Mouse (Mus musculus) T-helper 1 cell (primary cell): ENCODE measurements around the gene B9d2.
"Not testable (repeated sequence)": the region's sequence is repeated elsewhere in the genome, so short reads cannot be mapped to it uniquely, and the experiment has no call there.

Experiments used
- in situ Hi-C: fragments of 300-600 bp; cut with MboI, MseI; formaldehyde crosslinking; loops from one replicate; pipeline ENCODE4 v1.15.1; 2025; ENCODE audit warnings: high pct_unique_total_duplicates

The B9d2 gene

DNA sequence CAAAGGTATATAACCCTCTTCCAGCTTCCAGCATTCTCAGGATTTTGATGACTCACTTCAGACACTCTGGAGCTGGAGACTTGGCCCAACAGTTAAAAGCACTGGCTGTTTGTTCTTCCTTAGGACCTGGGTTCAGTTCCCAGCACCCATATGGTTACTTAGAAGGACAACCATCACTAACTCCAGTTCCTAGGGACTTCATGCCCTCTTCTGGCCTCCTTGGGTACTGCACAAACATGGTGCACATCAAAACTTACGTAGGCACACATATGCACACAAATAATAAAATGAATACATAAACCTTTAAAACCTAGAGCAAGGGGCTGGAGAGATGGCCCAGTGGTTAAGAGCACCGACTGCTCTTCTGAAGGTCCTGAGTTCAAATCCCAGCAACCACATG lies 21.8 kb downstream of the B9d2 start:
- in situ Hi-C loops: no loop called here

- in situ Hi-C loops: no loop called here
Measured at GRCm38 (mm10) chr7:25703793-25704494, 23.4 kb downstream of the B9d2 start.

- in situ Hi-C loops: no loop called here
Measured at GRCm38 (mm10) chr7:25704716-25705364, 24.3 kb downstream of the B9d2 start.

DNA sequence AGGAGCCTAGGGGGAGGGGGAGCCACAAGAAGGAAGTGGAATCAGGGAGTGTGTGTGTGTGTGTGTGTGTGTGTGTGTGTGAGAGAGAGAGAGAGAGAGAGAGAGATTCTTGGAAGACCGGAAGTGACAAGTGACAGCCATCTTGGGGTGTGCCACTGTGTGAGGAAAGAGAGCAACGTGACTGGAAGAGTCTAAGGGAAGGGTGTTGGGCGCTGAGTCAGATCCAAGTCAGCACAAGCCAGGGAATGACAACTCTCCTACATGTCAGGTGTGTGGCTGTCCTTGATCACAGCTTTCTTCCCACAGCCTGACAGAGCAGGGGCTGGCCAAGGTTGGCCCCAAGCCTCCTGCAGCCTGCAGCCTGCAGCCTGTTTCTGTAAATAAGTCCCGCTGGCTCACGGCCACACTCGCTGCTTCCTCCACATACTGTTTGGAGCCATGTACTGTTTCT lies 25.2 kb downstream of the B9d2 start:
- in situ Hi-C loops: no loop called here

DNA sequence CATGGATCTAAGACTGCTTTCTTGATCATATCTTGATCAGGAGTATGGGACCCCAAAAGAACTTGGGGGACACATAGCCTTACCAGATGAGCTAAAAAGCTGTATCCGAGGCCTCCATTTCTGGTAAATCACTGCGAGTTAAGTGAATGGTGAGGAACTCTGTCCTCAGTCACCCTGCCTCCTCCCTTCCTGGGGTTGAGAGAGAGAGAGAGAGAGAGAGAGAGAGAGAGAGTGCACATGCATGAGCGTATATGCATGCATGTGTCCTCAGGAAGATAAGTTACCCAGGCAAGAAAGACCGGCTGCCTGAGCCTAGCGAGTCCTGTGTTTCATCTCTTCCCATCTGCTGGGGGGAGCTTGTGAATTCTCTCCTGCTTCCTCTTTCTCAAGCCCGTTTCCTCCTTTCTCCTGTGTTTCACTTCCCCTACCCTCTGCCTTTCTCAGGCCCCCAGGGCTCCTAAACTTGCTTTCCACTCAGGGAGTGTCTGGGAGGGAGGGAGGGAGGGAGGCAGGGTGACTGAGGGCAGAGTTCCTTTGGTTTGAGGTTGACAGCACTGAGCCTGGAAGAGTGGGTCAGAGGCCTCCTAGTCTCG lies 26.1 kb downstream of the B9d2 start:
- in situ Hi-C loops: no loop called here

DNA sequence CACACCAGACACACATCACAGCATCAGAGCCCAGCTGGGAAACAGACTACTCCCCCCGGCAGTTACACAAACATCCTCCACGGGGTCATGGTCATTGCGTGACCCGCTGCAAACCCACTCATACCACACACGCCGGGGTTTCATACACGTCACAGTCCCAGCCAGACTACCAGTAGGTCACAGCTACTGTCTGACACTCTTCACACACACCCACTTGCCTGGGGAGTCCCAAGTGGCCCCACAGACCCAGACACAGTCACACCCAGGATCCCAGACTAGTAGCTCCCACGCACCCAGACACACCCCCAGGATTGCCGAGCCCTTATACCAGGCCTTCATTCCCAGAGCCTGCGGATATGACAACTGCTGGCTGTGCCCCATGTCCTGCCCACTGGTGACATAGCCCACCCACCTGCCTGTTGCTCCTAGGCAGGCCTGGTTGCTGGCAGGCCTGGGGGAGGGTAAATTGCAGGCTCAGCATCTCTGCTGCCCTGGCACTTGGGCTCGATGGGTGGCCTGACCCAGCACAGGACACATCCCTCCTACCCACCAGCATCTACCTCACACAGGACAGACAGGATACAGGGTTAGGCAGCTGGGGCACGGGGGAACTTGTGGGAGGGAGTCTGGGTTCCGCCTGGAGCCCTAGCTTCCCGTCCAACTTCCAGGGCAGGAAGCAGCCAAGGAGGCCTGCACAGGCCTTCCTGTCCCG lies 27.2 kb downstream of the B9d2 start:
- in situ Hi-C loops: no loop called here

- in situ Hi-C loops: no loop called here
Measured at GRCm38 (mm10) chr7:25709961-25710360, 29.4 kb downstream of the B9d2 start.

DNA sequence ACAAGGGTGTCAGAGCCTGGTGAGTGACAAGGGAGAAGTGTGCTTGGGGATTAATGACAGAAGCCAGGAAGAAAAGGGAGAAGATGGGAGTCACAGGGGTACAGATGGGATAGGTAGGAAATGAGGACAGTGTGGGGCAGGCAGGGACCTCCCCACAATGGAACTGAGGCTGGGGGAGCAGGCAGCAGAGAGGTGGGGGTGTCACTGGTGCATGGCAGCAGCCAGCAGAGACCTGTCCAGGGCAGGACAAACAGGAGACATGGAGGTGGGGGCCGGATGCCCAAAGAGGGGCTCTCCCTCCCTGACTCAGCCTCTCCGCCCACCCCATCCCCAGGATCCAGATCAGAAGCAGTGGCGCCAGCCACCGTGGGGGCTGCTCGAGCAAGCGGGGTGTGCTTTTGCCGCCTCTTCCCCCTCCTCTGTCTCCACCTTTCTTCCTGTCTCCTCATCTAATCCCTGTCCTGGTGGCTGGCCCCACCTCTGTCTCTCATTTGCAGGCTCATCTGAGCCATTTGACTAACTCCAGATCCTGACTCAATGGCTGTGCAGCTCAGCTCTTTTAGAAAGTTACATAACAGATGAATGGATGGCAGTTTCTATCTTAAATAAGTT lies 30.0 kb downstream of the B9d2 start:
- in situ Hi-C loops: no loop called here

DNA sequence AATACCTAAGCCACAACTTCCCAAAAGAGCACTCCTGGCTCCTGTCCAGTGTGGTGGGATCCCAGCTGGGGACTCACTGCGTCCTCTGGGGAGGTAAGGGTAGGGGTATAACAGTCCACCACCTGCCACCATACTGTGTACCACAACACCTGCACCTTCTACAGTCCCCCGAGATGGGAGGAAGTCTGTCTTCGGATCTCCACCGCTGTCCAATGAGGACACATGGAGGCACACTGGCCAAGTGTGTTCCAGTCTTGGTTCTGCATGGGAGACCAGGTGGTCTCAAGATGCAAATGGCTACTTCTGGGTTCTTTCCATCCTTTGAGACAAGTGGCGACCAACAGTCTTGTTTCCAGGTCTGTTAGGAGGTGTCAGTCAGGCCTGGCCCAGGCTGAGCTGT lies 30.6 kb downstream of the B9d2 start:
- in situ Hi-C loops: no loop called here

DNA sequence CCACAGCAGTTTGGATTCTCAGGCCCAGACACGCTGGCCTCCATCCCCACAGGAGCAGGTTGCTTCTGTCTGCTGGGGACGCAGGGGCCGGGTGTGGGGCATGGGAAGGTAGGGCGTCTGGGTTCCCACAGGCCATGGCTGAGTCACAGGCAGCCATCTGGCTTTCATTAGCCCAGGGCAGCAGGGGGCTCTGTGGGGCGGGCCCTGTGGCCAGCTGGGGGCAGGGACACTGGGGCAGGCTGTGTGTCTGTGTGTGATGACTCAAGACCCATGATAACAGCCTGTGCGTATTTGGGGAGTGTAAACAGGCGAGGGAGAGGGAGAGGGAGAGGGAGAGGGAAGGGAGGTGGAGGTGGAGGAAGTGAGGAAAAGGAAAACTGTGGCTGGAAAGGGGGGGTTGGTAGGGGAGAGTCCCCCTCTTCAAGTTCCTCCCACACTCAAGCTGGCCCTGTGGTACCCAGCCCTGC lies 31.2 kb downstream of the B9d2 start:
- in situ Hi-C loops: no loop called here

- in situ Hi-C loops: no loop called here
Measured at GRCm38 (mm10) chr7:25712801-25713200, 32.2 kb downstream of the B9d2 start.

GRCm38 (mm10) chr7:25714581-25714980 lies 34.0 kb downstream of the B9d2 start:
- in situ Hi-C loops: no loop called here

- in situ Hi-C loops: no loop called here
Measured at GRCm38 (mm10) chr7:25715731-25716271, 35.2 kb downstream of the B9d2 start.

DNA sequence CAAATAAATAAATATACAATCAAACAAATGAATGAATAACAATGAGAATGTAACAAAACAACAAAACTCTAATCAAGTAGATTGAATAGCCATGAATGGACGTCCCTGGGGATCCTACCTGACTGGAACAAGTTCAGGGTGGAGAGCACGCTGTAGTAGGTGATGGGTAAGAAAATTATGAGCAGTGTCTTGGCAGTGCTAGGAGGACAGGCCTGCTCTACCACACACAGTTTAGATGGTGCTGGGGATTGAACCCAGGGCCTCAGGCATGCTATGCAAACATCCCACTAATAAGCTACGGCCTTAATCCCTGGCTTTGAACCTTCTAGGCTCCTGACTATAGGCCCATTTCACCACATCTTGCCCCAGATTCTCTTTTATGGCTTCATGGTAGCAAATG lies 36.9 kb downstream of the B9d2 start:
- in situ Hi-C loops: no loop called here

GRCm38 (mm10) chr7:25718788-25719417 lies 38.3 kb downstream of the B9d2 start, which contains the start of gene Ccdc97:
TSS of gene Ccdc97 (minus strand) at chr7:25719088.
- in situ Hi-C loops: no loop called here

GRCm38 (mm10) chr7:25719761-25720610 lies 39.4 kb downstream of the B9d2 start:
- in situ Hi-C loops: no loop called here

- in situ Hi-C loops: no loop called here
Measured at GRCm38 (mm10) chr7:25720760-25721159, 40.2 kb downstream of the B9d2 start.

- in situ Hi-C loops: not testable (repeated sequence)
Measured at GRCm38 (mm10) chr7:25721776-25722175, 41.2 kb downstream of the B9d2 start.

DNA sequence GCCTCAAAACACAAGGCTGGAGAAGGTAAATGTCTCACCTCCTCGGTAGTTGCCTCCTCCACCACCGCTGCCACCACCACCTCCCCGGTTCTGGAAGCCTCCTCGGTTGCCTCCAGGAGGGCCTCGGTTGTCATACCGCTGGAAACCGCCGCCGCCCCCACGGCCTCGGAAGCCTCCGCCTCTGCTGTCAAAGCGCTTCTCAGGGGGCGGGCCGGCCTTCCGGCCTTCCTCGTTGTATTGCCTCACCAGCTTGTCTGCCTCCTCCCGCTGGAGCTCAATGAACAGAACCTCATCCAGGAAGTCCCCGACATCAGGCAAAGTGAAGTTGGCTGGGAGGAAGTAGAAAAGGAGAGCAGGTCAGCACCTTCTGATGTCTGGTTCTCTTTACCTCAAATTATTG lies 45.3 kb downstream of the B9d2 start:
- in situ Hi-C loops: loop anchor here (25.0 kb wide), 1 partner anchor 1461 kb away; the partner anchor contains the start of genes BC024978, Gm21983, Mia and Rab4b

GRCm38 (mm10) chr7:25727800-25728199 lies 47.2 kb downstream of the B9d2 start:
- in situ Hi-C loops: loop anchor here (25.0 kb wide), 1 partner anchor 1460 kb away; the partner anchor contains the start of genes BC024978, Gm21983, Mia and Rab4b
